Mouse (Mus musculus) lung, postnatal 0 days (tissue): ENCODE data around the gene Esrrg.

ENCODE experiments used
- CTCF ChIP-seq: IDR thresholded peaks from 2 replicates; pipeline ENCODE4 v1.5.1; 2016; ENCODE audit warnings: antibody characterized with exemption, mild to moderate bottlenecking
- EP300 ChIP-seq: IDR thresholded peaks from 2 replicates; pipeline ENCODE4 v1.6.1; 2016; ENCODE audit warnings: antibody characterized with exemption, mild to moderate bottlenecking, control low read depth

- TF ChIP-seq CTCF, result no peak
- TF ChIP-seq EP300, result no peak
Measured at GRCm38 (mm10) chr1:187648551-187648950, 40.0 kb downstream of the Esrrg start.
